Mouse (Mus musculus): ENCODE data around the gene Ski.

DNA sequence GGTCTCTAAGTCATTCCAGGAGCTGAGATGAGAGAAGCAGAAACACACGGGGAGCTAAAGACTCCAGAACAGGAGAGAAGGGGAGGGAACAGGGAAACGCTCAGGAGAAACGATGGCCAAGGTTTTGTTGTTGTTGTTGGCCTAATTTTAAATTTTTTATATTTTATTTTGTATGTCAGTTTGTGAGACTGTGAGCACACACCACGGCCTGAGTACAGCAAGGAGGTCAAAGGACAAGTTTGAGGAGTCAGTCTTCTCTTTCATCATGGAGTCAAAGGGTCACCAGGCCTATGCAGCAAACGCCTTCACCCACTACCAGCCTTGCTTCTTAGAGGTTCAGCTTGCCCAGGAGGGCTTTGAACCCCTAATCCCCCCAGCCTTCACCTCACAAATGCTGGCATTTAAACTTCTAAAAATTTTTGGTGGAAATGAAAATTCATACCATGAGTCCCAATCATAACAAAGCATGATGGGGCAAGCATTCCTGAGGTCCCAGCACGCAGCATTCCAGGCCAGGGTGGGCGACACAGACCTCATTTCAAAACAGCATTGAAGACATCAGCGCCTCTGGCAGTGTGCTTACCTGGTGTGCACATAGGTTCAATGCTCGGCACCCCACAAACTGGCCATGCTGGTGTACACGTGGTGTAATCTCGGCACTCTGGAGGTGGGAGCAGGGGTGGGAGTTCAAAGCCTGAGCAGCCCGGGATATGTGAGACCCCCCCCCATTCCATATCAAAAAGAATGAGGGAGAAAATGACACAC is 82.9 kb downstream of the Ski start:
- TF ChIP-seq CTCF (IDR thresholded peaks at IDR 0.05) (no peak), POLR2A (IDR thresholded peaks at IDR 0.05; ENCODE audit: insufficient read depth, low read depth, low read length) (no peak)

Data from heart, adult 2 months (tissue).